Mouse (Mus musculus) embryonic stem cell, embryonic (primary cell): Measurements from ENCODE around the gene Rnf34.

Experiments used
- CTCF ChIA-PET, 4 experiments: fragments of 300-600 bp in 2 of 4; fragments of 350-600 bp in 2 of 4; sonication (Branson Sonifier 250); formaldehyde crosslinking; loops; one replicate each; lab custom pipeline; 2022; ENCODE audit warnings: inconsistent platforms in 2 of 4; lab: Charles Lee
- POLR2A ChIA-PET, 4 experiments: fragments of 300-600 bp in 2 of 4; fragments of 350-600 bp in 2 of 4; sonication (Branson Sonifier 250); formaldehyde crosslinking; loops; one replicate each; lab custom pipeline; 2022; ENCODE audit warnings: antibody characterized with exemption in 4 of 4, inconsistent platforms in 1 of 4; lab: Charles Lee

The Rnf34 gene

DNA sequence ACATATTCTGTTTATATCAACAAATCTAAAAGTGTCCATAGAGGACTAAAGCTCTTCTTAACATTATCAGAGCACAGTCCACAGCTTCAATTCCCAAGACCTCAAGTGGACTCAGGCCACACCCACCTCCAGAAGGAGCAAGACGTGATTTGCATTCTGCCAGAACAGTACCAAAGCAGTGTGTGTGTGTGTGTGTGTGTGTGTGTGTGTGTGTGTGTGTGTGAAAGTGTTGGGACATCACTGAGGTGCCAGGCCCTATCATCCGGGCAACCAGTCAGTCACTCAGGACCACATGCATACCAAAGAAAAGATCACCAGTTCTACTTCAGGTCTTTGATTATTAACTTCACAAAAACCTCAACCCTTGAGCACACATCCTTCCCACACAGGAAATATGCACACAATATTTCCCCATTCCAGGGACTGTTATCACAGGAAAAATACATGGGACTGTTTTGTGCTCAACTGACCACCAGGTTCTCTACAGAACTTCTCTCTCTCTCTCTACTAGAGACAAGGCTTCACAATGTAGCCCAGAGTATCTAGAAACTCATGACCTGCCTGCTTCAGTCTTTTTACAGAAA, 33.9 kb downstream of the Rnf34 start:
- CTCF ChIA-PET: interaction anchor here in 2 of 4 experiments (0.7 to 6.1 kb wide), 5 partner anchors 8 to 158 kb away, joined by 3 to 21 read pairs (median 5); partner anchors contain the start of gene Orai1 (in 1 of the 2)
- POLR2A ChIA-PET: interaction anchor here in 1 of 4 experiments (0.7 to 7.2 kb wide), 8 partner anchors 10 to 164 kb away, joined by 3 to 56 read pairs (median 4); partner anchors contain the start of gene Rnf34

DNA sequence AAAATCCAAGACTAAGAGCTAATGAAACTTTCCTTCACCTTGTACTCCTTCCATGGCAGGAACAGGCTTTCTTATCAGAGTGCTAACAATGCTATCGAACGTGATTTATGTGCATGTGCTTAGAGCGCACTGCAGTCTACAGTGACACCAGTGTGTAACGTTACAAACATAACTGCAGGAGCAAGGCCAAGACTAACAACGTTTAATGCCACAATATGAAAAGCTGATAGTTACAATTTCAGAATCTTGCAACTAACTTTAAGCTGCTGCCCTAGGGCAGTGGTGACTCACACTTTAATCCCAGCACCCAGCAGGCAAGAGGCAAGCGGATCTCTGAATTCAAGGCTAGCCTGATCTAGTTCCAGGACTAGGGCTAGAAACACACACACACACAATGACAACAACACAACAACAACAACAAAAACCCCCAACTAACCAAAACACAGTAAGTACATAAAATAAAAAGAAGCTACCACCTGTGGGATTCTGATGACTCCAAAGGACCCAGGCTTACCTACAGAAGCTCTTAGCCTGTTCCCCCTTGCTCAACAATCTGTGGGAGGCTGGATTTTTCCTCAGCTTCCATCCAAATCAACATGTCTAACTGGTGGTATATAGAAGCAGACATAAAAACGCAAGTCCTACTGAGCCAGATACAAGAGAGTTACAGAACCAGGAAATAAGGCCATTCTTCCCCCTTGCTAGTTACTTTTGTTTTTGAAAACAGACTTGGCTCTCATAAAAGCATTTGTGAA, 34.9 kb downstream of the Rnf34 start:
- CTCF ChIA-PET: interaction anchor here in 1 of 4 experiments (6.1 kb wide), 1 partner anchor 10 kb away, joined by 21 read pairs; no protein-coding TSS in a partner anchor

DNA sequence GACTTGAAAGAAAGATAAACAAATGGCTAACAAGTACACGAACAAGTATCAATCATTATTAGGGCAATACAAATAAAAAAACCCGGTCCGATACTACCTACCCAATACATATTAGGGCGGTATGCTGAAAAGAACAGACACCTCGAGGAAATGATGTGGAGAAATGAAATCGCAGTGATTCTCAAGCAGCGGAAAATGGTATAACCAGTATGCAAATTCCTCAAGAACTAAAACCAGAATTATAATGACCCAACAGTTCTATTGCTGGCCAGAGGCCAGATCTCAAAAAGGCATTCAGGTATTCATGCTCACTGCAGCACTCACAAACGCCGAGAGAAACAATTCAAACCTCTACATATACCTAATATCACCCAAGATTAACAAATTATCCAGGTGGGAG, 37.2 kb downstream of the Rnf34 start:
- ChIA-PET POLR2A (no interaction called here), CTCF (interaction anchor here in 2 of 4 experiments (0.6 kb wide), 2 partner anchors 20 to 37 kb away, joined by 3 to 4 read pairs; no protein-coding TSS in a partner anchor)

More for the DNA sequence above, 34.9 kb downstream of the Rnf34 start:
- POLR2A ChIA-PET: interaction anchor here in 2 of 4 experiments (0.5 to 7.2 kb wide), 9 partner anchors 9 to 154 kb away, joined by 3 to 56 read pairs (median 4); no protein-coding TSS in a partner anchor

DNA sequence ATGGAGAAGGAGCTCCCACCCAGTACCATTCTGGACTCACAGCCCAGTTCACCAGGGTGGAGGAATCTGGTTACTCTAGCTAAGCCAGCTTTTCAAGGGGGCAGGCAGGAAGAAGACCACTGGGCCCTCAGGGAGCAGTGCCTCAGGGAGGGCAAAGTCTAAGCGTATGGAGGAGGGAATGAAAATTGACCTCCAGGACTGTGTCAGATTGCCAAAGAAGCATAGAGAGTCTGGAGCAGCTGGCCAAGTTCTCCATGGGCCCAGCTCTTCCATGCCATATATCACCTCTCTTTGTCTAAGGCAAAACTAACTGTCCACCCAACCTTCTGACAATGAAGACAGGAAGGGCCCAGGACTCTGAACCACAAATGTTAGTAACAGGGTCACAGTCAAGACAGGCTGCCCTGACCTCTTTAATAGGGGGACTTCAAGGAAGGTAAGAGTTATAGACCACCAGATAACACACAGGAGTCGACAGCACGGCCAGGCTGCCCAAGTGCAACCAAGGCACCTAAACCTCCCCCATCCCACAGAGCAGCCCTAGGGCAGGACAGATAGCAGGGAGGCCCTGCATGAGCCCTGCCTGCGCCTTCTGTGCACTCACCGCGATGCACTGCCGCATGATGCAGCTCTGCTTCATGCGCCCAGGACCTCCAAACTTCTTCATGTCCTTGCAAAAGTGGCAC, 38.2 kb downstream of the Rnf34 start:
- CTCF ChIA-PET: no interaction called here

DNA sequence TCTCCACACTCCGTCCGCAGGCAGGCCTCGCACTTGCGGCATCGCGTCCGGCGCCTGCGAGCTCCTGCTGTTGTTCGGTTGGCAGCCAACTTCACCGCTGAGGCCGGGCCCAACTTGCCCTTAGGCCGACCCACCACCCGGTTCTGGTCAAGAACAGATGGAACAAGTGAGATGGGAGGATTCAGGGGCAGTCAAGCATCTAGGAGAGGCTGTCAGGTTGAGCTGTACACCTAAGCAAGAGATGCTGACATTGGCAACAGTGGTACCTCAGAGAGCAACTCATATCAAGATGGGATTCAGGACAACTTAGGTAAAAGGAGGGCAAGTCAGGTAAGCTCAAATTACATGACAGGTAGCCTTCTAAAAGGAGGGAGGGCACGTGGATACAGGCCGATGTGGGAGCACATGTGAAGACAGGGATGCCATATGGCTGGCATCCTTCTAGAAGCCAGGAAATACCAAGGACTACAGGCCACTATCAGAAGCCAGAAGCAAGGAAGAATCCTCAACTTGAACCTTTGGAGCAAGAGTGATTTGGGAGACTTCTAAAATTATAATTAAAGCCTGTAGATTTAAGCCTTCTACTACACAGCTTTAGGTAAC, 38.9 kb downstream of the Rnf34 start:
- ChIA-PET CTCF (interaction anchor here in 1 of 4 experiments (1.1 kb wide), 1 partner anchor 8 kb away, joined by 4 read pairs; no protein-coding TSS in a partner anchor), POLR2A (interaction anchor here in 2 of 4 experiments (0.5 to 1.5 kb wide), 14 partner anchors 9 to 250 kb away, joined by 3 to 5 read pairs (median 3); no protein-coding TSS in a partner anchor)

More for the DNA sequence above, 38.2 kb downstream of the Rnf34 start:
- POLR2A ChIA-PET: interaction anchor here in 2 of 4 experiments (0.5 to 1.5 kb wide), 15 partner anchors 8 to 250 kb away, joined by 3 to 5 read pairs (median 3); no protein-coding TSS in a partner anchor

DNA sequence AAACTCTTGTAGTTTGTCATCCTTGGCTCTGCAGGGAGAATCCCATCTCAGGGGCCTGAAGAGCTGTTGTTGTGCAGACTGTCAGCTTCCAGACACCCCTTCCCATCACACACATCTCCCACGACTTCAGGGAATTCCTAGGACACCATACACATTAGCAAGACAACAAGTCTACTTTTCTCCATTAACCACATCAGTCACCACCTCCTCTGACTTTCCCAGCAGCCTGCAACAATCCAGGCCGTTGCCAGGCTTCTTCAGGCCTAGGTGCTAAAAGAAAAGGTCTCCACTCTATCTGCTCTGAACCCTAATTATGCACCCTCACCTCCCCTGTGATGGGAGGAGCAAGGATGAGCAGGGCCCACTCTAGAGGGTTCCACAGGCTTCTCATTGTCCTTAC, 40.5 kb downstream of the Rnf34 start:
- POLR2A ChIA-PET: interaction anchor here in 3 of 4 experiments (1.5 to 1.6 kb wide), 3 partner anchors 9 to 40 kb away, joined by 3 to 6 read pairs (median 4); no protein-coding TSS in a partner anchor
- CTCF ChIA-PET: no interaction called here

DNA sequence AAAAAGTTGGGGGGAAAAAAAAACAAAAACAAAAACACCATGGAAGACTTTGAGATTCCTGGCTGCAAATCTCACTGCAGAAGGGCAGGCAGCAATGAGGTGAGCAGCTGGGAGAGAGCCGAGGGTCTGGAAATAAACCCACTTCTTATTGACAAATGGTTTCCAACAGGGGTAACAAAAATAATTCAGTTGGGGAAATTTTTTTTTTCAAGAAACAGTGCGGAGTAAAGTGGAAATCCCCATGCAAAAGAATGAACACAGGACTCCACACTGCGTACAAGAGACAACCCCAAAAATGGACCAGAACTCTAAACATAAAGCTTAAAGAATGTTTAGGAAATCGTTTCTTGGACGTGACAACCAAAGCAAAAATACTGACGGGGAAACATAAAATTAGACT, 43.4 kb downstream of the Rnf34 start:
- POLR2A ChIA-PET: interaction anchor here in 2 of 4 experiments (0.7 to 4.4 kb wide), 8 partner anchors 11 to 256 kb away, joined by 3 to 56 read pairs (median 4); no protein-coding TSS in a partner anchor
- CTCF ChIA-PET: interaction anchor here (0.5 to 2.7 kb wide), 10 partner anchors 8 to 522 kb away, joined by 3 to 21 read pairs (median 4); no protein-coding TSS in a partner anchor

DNA sequence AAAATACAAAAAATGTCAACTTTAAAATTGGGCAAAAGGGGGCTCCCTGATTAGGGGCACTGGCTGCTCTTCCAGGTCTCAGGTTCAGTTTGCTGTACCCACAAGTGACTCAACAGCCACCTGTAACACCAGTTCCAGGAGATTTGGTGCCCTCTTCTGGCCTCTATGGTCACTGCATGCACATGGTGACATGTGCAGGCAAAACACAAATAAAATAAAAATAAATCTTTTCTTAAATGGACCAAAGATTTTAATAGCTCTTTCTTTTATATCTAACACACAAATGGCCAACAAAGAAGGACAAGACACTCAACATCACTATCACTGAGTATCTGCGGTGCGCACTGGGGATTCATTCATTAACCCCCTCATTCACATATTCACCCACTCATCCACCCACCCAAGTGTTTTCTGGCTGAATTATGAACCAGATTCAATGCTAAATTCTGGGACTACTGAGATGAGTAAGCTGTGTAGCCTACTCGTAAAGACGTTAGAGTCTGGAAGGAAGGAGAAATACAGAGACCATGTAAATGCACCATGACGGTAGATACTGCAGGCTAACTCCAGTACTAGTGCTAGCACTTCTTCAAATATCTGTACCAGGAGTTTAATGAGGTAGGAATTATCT, 44.3 kb downstream of the Rnf34 start:
- ChIA-PET POLR2A (interaction anchor here in 3 of 4 experiments (0.6 to 4.4 kb wide), 24 partner anchors 10 to 192 kb away, joined by 3 to 56 read pairs (median 4); partner anchors contain the start of genes Orai1 (in 1 of the 3) and Rnf34 (in 1 of the 3)), CTCF (interaction anchor here (0.5 to 2.7 kb wide), 18 partner anchors 7 to 436 kb away, joined by 3 to 21 read pairs (median 4); no protein-coding TSS in a partner anchor)

DNA sequence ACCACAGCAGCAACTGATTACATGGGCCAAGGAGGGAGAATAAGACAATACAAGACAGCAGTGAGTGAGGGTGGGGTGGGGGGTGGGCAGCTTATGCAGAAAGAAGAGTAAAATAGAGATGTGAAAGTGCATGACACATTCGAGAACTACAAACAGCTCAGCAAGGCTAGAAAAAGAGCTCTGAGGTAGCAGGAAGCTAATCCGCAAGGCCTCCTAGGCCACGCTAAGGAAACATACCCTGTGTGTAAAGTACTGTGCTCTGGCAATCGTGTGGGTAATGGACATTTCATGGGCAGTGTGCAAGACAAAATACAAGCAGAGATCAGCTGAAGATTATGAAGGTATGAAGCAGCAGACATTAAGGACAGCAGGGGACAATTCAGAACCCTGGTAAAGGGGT, 45.0 kb downstream of the Rnf34 start:
- POLR2A ChIA-PET: interaction anchor here in 3 of 4 experiments (0.6 to 4.4 kb wide), 18 partner anchors 10 to 169 kb away, joined by 3 to 56 read pairs (median 4); partner anchors contain the start of gene Orai1 (in 1 of the 3)

DNA sequence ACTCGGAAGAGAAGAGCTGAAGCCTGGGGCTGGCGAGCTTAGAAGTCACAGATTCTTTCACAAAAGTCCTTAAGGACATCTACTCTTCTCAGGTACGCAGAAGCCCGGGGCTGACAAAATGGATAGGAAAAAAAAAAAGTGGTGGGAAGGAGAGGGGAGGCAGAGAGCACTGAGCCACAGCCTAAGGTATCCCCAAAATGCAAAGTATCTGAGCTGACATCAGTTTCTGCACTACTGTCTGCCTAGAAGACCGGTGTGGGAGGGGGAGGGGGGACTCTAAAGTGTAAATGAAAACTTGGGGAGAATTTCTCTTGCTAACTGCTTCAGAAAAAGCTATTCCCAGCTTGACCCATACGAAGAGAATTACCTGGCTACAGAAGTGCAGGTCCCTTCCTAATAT, 48.3 kb downstream of the Rnf34 start:
- ChIA-PET POLR2A (interaction anchor here in 3 of 4 experiments (0.6 to 2.4 kb wide), 13 partner anchors 10 to 1441 kb away, joined by 3 to 13 read pairs (median 4); no protein-coding TSS in a partner anchor), CTCF (interaction anchor here in 3 of 4 experiments (0.7 to 0.9 kb wide), 3 partner anchors 93 to 467 kb away, joined by 4 to 5 read pairs (median 4); no protein-coding TSS in a partner anchor)

More for the DNA sequence above, 45.0 kb downstream of the Rnf34 start:
- CTCF ChIA-PET: interaction anchor here (0.5 to 2.7 kb wide), 18 partner anchors 11 to 927 kb away, joined by 3 to 21 read pairs (median 3); no protein-coding TSS in a partner anchor

DNA sequence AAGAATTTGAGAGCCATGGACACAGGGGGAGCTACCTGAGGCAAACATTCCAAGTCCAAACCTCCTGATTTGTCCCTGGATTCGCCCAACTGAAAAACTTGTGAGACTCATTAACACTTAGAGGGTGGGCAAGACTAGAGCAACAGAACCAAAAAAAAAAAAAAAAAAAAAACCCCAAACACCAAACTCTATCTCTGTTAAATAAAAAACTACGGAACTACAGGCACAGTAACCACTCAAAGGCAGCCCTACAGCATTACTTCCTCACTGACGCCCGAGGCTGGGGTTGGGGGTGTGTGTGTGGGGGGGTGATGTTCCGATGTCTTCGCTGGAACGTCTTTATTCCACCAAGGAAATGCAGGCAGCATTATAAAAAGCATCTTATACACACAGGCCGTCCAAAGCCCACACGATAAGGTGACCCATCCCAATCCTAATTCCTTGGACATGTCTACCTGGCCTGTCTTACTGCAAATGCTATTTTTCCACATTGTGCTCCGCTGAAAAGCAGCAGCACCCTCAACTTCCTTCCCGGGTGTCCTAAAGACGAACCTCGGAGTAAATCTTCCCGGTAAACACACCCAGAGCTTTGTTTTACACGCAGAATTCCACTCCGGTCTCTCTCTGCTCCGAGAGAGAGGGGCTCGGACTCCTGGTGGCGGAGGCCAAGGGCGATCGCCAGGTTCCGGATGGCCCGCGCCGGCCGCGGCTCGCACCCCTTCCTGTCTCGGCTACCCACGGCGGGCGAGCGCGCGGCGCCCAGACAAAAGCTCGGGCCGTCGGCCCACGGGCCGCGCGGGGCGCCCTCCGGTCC, 49.3 kb downstream of the Rnf34 start:
- CTCF ChIA-PET: interaction anchor here in 3 of 4 experiments (0.5 to 0.9 kb wide), 7 partner anchors 9 to 522 kb away, joined by 3 to 5 read pairs (median 3); partner anchors contain the start of gene Orai1 (in 1 of the 3)
- POLR2A ChIA-PET: interaction anchor here (0.7 to 2.4 kb wide), 16 partner anchors 9 to 1126 kb away, joined by 3 to 13 read pairs (median 4); partner anchors contain the start of gene Orai1 (in 1 of the 4)

DNA sequence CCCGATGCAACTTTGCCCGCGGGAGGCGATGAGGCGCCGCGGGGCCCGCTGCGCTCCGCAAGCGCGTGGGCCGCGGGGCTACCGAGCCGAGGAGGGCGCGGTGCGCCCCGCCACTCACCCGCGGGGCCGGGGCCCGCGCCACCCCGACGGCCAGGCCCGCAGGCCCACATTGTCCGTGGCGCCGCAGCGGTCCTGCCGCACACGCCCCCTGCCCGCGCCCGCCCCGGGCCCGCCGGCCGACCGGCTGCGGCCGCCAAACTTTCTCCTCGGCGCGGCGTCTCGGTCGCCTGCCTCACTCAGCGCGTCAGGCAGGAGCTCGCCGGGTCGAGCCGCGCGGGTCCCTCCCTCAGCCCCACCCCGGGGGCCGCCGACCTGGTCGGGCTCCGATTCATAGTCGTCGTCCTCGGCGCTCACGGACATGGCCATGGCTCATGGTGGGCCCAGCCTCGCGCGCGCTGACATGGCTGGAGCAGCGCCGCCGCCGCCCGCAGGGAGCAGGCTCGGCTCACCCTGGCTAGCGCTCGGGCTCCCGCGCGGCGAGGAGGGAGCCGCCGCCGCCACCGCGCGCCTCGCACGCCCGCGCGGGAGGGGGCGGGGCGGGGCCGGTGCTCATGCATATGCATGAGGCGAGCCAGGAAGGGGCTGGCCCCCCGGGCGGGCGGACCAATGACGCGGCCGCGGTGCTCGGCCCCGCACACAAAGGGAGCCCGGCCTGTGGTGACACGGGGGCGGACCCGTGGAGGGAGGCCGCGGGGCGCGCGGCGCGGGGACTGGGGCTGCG, 50.1 kb downstream of the Rnf34 start:
- POLR2A ChIA-PET: interaction anchor here (0.5 to 2.4 kb wide), 21 partner anchors 8 to 389 kb away, joined by 3 to 13 read pairs (median 3); partner anchors contain the start of genes Orai1 (in 2 of the 4), Anapc5 (in 1 of the 4) and Wdr66 (in 1 of the 4)
- CTCF ChIA-PET: interaction anchor here in 3 of 4 experiments (0.5 to 1.4 kb wide), 5 partner anchors 13 to 174 kb away, joined by 3 to 5 read pairs (median 3); partner anchors contain the start of gene Orai1 (in 1 of the 3)

DNA sequence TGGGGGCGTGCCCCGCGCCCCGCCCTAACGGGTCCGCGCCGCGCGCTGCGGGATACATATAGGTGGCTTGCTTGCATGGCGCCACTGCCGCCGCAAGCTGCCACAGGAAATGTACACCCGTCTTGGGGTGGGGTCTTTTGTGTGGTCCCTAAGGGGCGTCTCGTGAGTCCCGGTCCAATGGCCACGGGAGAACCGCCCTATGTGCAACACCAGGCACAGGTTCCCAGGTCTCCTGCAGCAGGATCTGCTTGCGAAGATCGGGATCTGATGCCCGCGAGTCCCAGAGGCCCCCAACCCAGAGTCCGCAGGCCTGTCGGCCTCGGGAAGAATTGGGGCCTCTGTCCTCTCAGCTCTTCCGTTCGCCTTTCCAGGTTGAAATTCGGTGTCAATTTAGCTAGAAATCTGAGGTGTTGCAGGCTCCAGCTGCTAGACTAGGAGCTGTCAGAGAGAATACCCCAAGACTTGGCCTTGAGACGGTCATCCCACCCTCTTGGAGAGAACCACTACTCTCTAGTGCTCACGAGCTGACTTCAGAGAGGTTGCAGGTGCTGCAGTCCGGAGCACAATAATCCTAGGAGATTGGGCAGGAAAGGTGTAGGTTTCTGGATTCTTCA, 50.8 kb downstream of the Rnf34 start:
- ChIA-PET POLR2A (interaction anchor here (0.5 to 3.5 kb wide), 26 partner anchors 8 to 403 kb away, joined by 3 to 10 read pairs (median 3); partner anchors contain the start of genes Anapc5 (in 2 of the 4), Kdm2b (in 1 of the 4), Orai1 (in 1 of the 4) and Wdr66 (in 1 of the 4)), CTCF (interaction anchor here in 3 of 4 experiments (0.5 to 1.4 kb wide), 5 partner anchors 12 to 175 kb away, joined by 3 to 5 read pairs (median 3); no protein-coding TSS in a partner anchor)

DNA sequence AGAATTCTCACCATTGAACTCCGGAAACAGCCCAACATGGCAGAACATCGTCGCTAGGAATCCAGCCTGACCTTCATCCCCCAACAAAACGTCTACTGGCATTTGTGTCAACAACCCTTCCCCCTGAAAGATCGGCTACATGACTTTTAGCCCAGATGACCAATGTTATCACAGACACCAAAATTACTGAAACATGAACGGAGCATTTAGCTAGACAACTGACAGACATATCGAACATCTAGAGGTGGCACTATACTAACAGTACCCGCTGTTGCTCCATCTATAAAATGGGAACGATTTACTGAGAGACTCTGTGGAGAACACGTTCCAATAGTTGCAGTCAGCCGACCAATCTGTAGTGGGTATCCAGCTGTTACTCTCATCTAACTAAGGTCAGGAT, 51.3 kb downstream of the Rnf34 start:
- ChIA-PET POLR2A (interaction anchor here in 2 of 4 experiments (0.5 to 3.5 kb wide), 20 partner anchors 8 to 114 kb away, joined by 3 to 10 read pairs (median 3); partner anchors contain the start of genes Anapc5 (in 2 of the 2), Kdm2b (in 1 of the 2) and Orai1 (in 1 of the 2)), CTCF (interaction anchor here (0.6 to 1.4 kb wide), 6 partner anchors 8 to 67 kb away, joined by 3 to 7 read pairs (median 4); no protein-coding TSS in a partner anchor)
